Mouse (Mus musculus): ENCODE measurements around the gene Gm10153.
"Not testable (repeated sequence)": the region's sequence is repeated elsewhere in the genome, so short reads cannot be mapped to it uniquely, and the experiment has no call there.

- TF ChIP-seq CTCF (IDR thresholded peaks at IDR 0.05; ENCODE audit: low read depth, low read length); POLR2A (IDR thresholded peaks at IDR 0.05; ENCODE audit: insufficient read depth, low read length); EP300 (IDR thresholded peaks at IDR 0.05; ENCODE audit: insufficient read depth, low read depth, low read length): not testable (repeated sequence)
These were observed 21.9 kb upstream of the Gm10153 start for GRCm38 (mm10) chr7:142212136-142212535.
